Mouse (Mus musculus) c-Kit-positive CD71-positive TER-119-positive erythroid progenitor cells, embryonic 14.5 days (primary cell): ENCODE data around the gene Rhob.
"Not testable (repeated sequence)": the region's sequence is repeated elsewhere in the genome, so short reads cannot be mapped to it uniquely, and the experiment has no call there.

Experiments used
- DNase-seq: peaks from one replicate; pipeline ENCODE4 v3.0.0-alpha.2; 2013; ENCODE audit warnings: low spot score

The Rhob gene

DNA sequence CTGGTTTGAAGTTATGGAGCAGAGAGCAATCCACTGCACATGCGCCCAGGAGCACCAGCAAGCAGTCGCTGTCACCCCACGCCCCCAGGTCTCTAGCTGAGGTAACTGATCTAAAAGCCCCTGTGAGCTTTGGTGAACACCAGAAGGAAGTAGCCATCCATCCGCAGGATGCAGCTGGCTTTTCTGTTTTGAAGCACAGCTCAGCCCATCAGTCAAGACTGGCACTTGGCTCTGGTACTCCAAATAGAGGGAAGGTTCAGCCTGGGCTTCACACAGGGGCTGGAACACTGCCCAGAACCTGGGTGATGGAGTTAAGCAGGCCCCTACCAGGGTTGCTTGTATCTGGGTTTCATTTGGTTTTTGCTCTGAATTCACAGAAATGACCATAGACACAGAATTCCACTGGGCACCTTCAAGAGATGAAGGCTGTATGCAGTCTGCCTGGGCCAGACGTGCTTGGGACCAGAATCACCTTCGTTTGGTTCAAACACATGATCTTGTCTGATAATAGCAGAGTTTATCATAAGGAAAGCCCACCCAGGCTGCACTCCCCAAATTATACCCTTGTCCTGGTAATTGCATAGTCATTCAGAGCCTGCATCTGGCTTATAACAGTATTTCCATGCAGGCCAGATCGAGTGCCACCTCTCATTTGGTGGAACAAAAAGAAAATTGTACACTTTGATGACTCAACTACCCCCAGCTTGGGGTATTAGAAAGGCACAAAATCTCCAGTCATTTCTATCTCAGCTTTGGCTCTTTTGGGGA, 27.0 kb downstream of the Rhob start:
- DNase-seq = no peak

DNA sequence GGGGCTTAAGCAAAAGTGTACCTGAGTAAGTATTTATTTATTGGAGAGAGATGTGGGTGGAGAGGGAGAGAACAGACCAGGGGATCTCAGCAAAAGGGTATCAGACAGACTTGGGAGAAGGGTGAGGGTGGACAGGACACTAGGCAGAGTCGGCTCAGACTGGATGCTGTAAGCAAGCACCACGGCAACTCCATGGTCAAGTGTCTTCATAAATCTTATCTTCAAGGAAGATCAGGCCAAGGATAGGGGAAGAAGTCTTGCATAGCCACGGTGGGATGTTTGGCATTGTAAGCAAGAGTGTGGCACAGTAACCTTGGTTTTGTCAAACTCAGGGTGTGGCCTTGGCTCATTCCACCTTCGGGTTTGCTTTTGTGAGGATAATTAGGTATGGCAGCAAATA, 27.8 kb downstream of the Rhob start:
- DNase-seq = no peak

DNA sequence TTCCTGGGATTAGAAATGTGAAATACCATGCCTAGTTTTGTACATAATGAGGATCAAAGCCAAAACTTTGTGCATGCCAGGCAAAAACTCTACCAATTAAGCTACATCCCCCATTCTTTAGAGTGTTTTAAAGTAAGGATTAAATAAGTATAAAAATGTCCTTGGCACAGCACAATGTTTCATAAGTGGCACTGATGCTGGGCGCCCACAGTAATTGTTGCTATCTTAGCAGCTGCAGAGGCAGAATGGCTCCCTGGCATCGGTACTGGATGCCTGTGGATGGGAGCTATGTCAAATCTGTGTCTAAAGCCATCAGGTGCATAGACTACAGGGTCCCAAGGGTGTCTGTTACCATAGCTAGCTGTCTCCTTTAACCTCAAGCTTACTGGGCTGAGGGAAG, 28.8 kb downstream of the Rhob start:
- no peak for DNase-seq

DNA sequence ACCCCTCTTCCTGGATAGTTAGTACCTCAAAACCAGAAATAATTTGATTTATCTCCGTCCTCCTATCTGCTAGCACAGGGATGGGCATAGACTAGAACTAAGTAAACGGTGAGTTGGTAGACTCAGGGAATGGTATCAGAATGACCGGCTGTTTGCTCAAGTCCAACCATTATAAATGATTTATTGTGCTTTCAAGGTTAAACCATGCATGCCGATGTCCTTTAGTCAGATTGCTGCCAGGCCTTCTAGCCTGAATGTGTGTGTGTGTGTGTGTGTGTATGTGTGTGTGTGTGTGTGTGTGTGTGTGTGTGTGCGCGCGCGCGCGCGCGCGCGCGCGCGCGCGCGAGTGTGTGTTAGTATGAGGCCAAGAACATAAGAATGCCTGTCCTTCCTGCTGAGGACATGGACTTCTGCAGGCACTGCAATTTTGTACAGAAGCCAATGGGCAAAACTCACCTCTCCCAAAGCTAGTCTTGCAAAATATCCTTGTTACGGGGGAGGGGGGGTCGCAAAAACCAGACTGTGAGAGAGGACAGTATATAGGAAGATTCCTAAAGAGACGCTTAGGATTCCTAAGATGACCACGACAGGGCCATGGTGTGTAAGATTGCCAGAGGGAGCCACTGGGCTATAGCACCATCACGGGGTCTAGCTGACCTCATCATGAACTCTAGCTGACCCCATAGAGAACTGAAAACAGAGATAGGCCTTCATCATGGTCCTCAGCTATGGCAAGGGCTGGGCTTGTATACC, 29.9 kb downstream of the Rhob start:
- DNase-seq = no peak

DNA sequence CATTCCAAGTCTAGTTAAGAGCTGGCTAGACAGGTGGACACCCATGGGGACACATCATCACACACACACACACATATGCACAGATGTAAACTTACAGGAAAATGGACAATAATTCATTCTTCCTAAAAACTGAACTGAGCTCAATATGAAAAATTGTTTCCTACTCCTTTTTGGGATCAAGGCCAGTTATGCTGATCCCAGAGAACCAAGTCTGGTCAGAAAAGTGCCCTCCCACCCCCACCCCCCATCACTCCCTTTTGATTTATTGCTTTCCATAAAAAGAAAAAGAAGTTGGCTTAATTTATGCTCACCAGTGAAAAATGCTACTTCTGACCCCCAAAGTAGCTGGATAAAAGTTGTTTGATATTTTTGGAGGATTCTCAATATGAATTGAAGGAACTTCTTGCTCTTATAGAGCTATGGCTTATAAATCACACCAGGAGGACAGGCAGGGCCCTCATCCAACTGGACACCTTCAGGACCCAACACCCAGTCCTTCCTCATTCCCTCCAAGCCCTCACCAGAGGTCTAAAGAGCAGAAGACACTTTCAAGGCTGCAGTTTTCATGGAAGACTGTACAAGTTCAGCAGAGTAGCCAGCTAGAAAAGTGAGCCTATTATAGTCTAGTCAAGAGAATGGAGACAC, 31.5 kb downstream of the Rhob start:
- no peak for DNase-seq

DNA sequence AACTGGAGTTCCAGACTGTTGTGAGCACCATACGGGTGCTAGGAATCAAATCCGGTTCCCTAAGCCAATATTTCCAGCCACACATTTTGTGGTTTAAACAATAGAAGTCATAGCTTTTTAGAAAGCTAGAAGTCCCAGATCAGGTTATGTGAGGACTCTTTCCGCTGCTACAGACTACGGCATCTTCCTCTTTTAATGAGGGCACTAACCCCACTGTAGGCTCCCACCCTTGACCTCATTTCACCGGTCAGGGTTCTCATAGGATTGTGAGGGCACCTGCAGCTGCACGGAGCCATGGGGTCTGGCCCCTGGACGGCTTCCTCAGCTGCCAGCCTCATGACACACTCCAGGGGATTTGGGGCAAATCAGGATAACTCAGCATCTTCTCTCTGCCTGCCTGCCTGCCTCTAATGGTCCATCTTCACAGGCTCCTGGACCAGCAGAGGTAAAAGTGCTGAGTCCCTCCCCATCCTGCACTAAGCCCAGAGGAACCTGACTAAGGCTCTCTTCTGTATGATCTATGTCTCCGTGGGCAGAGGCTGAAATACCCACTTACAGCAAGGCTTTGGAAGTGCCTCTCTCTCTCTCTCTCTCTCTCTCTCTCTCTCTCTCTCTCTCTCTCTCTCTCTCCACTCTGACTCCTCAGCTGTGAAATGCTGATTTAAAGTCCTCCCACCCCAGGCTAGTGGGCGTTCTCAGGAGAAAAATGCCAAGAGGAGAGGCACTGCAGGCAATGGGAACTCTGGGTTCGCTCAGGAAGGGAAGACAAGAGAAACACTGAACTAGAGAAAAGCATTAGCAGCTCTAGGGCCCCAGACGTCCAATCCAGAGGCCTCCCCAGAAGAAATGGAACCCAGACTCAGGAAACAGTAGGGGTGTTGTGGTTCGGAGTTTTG, 32.5 kb downstream of the Rhob start:
- DNase-seq = no peak

DNA sequence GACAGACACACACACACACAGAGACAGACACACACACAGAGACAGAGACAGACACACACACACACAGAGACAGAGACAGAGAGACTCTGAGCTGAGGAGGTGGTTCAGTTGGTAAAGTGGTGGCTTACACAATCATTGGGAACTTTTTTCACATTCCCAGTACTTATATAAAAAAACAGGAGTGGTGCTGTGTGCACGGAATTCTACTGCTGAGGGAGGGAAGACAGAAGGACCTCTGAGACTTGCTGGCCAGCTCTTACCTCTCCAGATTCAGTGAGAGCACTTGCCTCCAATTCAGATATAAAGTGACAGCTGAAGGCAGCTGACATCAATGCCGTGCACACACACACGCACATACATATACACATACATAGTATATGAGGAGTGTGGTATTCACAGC, 34.1 kb downstream of the Rhob start:
- DNase-seq = no peak

DNA sequence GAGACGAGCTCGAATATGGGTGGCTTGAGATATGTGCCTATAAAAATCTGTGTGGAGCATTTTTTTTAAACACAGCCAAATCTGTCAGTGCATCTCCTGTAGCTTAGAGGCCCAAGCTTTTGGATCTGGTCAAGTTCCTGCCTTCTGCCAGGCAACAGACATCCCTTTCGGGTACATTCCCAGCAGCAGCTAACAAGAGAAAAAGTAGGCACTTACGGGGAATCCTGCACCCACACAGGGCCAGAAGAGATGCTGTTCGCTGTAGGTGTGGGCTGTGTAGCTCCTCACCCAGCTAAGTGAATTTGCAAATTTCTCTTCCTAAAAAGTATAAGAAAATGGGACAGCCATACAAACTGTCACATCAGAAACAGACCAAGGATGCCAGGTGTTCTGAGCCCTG, 34.8 kb downstream of the Rhob start:
- no peak for DNase-seq

DNA sequence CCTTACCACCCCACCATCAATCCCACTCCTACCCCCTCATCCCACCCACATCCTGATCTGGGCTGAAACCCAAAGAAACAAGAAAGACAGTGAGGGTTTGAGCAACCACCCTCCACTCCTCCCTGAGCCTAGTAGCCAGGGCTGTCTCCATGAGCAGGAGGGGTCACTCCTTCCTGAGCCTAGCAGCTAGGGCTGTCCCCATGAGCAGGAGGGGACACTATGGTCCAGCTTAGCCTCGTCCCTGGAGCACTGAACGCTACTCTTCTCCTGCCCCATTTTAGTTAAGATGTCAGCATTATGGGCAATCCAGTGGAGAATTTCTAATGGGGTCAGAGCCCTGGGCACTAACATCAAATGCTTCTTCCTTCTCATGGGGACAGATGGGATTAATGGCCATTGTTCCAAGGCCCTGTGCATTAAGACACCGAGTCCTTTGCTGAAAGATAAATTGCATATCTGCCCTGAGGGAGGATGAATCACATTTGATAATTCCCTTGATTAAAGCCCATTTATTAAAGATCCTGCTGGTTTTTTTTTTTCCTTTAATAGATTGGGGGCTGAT, 36.1 kb downstream of the Rhob start:
- no peak for DNase-seq

DNA sequence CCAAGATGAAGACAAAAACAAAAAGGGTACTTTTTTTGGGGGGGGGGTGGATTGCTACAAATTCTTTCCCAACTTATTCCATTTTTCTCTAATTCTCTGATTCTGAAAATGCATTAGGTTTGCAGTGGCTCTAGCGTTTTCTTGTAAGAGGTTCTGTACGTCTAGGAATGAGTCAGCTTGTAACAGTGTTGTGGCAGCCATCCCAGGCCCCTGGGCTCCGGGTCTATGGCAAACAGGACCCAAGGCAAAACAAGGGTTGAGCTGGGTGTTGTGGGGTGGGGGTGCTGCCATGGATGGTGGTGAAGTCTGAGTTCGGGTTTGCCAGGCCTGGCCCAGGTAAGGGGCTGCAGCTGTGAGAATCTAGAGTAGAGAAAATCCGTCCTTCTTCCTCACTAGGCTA, 37.3 kb downstream of the Rhob start:
- DNase-seq = no peak

DNA sequence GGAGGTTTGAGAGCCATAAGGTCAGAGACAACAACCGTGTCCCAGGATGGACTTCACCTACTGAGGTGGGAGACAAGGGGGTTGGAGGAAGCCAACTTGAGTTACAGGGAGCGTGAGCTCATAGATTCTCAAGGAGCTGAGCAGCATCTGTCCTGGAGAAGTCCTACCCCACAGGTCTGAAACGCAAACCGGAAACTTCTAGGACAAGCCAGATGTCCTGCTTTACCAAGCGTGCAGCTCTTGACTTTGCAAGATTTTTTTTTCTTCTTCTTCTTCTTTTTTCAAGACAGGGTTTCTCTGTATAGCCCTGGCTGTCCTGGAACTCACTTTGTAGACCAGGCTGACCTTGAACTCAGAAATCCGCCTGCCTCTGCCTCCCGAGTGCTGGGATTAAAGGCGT, 38.2 kb downstream of the Rhob start:
- DNase-seq = not testable (repeated sequence)

DNA sequence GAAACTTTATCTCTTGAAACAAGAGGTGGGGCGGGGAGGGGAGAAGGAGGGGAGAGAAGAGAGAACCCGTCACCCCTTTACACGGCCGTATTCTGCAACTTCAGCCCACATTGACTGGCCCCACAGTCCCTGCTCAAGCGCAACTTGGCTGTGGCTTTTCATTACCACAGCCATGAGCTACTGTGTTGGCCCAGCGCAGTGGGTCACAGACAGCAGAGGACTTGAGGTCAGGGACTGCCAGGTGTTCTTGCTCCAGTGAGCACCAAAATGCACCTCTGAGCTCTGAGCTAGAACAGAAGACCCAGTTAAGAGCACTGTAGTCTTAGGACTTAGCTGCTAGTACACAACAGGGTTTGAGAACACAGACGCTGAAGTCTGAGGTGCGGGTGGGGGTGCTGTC, 41.4 kb downstream of the Rhob start:
- DNase-seq = no peak

DNA sequence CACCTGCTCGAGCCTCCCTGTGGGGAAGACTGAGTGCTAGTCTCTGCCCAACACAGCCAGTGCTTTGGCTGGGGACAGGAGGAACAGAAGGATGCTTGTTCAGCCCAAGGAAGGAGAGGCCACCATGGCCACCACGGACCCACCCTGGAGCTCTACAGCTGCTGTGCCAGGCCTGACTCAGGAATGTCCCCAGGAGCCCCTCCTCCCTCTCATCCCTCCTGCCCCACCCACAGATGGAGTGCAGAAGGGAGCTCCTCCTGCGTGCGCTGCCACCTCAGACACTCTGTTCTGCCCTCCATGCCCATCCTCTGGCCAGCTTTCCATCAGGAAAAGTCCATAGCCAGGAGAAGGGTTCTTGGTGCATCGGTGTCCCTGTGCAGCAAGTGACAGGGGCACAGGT, 42.8 kb downstream of the Rhob start:
- no peak for DNase-seq

DNA sequence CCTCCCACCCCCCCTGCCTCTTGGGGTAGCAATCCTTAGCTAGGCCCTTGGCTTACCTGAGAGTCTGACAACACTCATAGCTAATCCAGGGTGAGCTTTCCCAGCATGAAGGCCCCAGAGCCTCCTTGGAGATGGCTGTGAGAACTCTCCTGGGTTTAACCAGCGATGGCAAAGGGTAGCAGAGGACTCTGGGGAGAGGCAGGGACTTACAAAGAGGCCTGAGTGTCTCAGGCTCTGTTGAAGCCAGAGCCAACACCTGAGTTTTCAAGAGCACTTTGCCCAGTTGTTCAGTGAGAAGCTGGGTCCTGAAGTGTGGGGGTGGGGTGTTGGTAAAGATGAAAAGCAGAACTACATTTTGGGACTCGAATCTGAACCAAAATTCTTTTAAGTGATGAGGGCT, 44.8 kb downstream of the Rhob start:
- DNase-seq = no peak

DNA sequence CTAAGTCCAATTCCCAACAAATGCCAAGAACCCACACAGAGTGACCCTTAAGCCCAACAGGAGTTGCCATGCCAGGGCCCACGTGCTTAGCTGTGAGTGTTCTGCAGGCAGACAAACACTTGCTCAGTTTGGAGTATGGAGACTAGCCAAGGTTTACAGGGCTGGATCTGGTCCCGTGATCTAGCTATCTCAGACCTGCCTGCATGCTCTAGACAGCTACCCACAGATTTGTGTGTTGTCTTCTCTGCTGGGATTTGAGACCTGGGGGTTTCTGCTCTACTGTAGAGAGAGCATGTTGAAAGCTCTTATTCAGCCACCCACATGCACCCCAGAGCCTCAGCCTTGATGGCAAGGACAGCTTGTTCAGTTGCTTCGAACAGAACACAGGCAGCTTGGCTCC, 45.3 kb downstream of the Rhob start:
- DNase-seq = no peak

DNA sequence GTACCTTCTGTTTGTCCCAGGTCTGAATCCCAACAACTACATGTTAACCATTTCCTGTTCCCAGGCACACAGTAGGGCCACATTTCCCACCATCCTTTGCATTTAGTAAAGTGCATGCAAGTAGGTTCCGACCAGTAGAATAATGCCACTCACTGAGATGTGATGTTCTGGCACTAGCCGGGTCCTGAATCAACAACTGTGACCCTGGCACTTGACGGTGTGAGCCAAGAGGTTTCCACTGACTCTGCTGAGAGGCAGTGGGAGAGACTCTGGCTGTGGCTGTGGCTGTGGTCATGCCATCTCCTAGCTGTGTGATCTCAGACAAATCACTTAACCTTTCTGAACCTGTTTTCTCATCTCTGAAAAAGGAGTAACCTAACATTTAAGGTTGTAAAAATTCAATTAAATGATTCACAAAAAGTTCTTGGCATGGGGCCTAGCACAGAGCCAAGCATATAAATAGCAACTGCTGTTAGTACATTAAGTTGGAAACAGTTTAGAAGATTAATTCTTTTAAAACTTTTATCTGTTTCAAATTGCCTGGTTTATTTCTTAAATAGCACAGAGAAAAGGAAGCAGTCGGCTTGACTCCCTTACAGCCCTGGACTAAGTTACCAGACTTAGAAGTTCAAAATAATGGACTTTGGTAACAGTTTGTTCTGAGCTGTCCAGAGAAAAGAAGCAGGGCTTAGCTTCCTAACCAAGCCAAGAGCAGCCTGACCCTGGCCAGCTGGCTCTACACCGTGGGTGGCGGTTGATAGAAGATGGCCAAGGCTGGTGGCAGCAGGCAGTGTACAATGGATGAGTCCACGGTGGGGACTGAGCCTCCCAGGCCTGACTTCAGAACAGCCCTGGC, 46.8 kb downstream of the Rhob start:
- DNase-seq = no peak

DNA sequence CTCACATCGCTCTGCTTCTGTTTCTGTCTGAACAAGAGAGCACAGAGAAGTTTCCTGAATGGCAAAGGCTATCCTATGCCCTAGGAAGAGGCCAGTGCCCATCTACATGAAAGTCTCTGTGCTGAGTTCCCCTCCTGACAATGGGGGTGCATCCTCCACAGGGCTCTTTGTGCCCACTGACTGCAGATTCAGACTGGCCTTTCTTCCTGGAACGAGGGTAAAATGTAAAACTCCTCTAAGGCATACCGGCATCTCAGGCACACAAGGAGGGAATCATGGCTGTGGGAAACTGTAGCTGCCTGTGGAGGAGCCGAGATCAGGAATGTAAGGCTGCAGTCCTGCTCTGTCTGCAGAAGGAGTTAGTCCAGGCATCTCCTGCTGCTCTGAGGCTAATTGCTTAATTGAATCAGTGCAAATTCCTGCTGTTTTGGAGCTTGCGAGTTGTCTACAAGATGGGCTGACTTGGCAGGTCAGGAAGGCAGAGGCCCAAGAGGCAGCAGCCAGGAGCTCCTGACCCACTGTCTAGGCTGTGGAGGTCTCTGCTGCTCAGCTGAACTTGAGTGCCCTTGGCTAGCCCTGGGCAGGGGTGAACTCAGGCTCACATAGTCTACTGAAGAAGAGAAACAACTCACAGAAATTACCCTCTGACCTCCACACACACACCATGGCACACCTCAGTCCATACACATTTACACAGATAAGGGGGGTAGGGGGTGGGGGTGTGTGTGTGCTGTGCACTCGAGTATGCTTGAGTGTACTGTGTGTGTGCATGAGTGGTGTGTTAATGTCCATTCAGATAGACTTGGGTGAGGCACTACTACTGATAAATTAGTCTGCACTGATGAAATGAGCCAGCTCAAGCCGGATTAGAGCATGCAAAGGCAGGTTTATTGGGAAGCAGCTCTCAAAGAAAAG, 48.0 kb downstream of the Rhob start:
- no peak for DNase-seq

DNA sequence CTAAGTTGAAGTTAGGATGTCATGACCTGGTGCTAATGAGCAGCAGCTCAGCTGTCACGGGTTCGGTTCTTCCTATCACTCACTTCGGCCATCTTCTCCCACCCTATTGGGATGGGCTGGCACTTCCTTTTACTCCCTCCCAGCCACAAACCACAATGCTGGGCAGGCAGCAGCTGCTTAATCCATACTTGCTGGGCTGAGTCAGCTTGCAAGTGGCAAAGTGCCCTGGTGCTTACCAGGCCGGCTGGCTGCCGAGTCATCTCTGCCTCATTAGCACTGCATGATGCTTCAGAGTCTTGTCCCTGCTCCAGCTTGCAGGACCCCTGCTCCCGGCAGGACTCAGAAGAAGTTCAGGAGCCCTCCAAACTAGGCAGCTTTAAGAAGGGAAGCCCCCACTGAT, 49.2 kb downstream of the Rhob start:
- DNase-seq = no peak

DNA sequence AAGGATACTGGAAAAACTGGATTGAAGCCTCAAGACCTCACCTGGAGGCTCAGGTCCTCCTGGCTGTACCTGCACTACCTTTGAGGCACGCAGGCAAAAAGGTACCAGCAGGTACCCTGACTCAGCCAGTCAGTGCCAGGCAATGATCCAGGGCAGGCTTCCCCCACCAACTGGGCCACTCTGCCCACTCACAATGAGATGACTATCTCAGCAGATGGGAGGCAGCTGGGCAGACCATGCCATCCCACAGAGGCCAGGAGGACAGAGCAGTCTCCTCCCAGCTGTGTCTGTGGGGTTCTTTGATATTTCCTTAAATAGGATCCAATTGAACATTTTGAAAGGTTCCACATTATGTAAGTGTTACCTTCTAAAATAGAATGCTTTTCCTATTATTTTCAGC, 49.8 kb downstream of the Rhob start:
- DNase-seq = no peak
